Mouse (Mus musculus) embryonic stem cell, embryonic (primary cell): ENCODE data around the gene Tpbgl.

Experiments
- CTCF ChIA-PET, 4 experiments: fragments of 300-600 bp in 2 of 4; fragments of 350-600 bp in 2 of 4; sonication (Branson Sonifier 250); formaldehyde crosslinking; loops; one replicate each; lab custom pipeline; 2022; ENCODE audit warnings: inconsistent platforms in 2 of 4; lab: Charles Lee
- POLR2A ChIA-PET, 4 experiments: fragments of 300-600 bp in 2 of 4; fragments of 350-600 bp in 2 of 4; sonication (Branson Sonifier 250); formaldehyde crosslinking; loops; one replicate each; lab custom pipeline; 2022; ENCODE audit warnings: antibody characterized with exemption in 4 of 4, inconsistent platforms in 1 of 4; lab: Charles Lee

The Tpbgl gene

GRCm38 (mm10) chr7:99626376-99627270 is at the start of gene Tpbgl:
Gene Tpbgl (minus strand): TSS chr7:99627103.
- ChIA-PET CTCF (interaction anchor here (0.5 to 2.8 kb wide), 33 partner anchors 8 to 552 kb away, joined by 3 to 21 read pairs (median 3); partner anchors contain the start of gene Rnf169 (in 1 of the 4)), POLR2A (interaction anchor here (0.6 to 1.7 kb wide), 23 partner anchors 11 to 657 kb away, joined by 3 to 7 read pairs (median 3); partner anchors contain the start of genes Rps3 (in 3 of the 4) and Spcs2 (in 1 of the 4))

GRCm38 (mm10) chr7:99674890-99675289 is 48.0 kb upstream of the Tpbgl start:
- ChIA-PET CTCF (interaction anchor here in 1 of 4 experiments (1.0 kb wide), 1 partner anchor 16 kb away, joined by 3 read pairs; no protein-coding TSS in a partner anchor), POLR2A (no interaction called here)

GRCm38 (mm10) chr7:99674209-99674608 is 47.3 kb upstream of the Tpbgl start:
- POLR2A ChIA-PET: no interaction called here
- CTCF ChIA-PET: no interaction called here

GRCm38 (mm10) chr7:99673188-99673587 is 46.3 kb upstream of the Tpbgl start:
- ChIA-PET CTCF (interaction anchor here in 1 of 4 experiments (1.9 kb wide), 1 partner anchor 14 kb away, joined by 6 read pairs; no protein-coding TSS in a partner anchor), POLR2A (no interaction called here)

- ChIA-PET CTCF (interaction anchor here in 2 of 4 experiments (0.9 to 1.9 kb wide), 7 partner anchors 12 to 171 kb away, joined by 3 to 8 read pairs (median 4); partner anchors contain the start of gene Tpbgl (in 1 of the 2)), POLR2A (no interaction called here)
These were observed 44.9 kb upstream of the Tpbgl start for GRCm38 (mm10) chr7:99671544-99672435.

GRCm38 (mm10) chr7:99670915-99671314 is 44.0 kb upstream of the Tpbgl start:
- ChIA-PET POLR2A (no interaction called here), CTCF (interaction anchor here in 2 of 4 experiments (0.9 to 1.8 kb wide), 6 partner anchors 11 to 171 kb away, joined by 3 to 8 read pairs (median 4); partner anchors contain the start of gene Tpbgl (in 1 of the 2))

GRCm38 (mm10) chr7:99668802-99669201 is 41.9 kb upstream of the Tpbgl start:
- ChIA-PET POLR2A (interaction anchor here in 3 of 4 experiments (0.6 to 1.8 kb wide), 5 partner anchors 9 to 186 kb away, joined by 3 to 6 read pairs (median 3); no protein-coding TSS in a partner anchor), CTCF (interaction anchor here (0.6 to 2.4 kb wide), 6 partner anchors 9 to 1272 kb away, joined by 3 to 12 read pairs (median 4); no protein-coding TSS in a partner anchor)

GRCm38 (mm10) chr7:99667096-99667495 is 40.2 kb upstream of the Tpbgl start:
- CTCF ChIA-PET: no interaction called here
- POLR2A ChIA-PET: no interaction called here

GRCm38 (mm10) chr7:99665731-99666452 is 39.0 kb upstream of the Tpbgl start:
- CTCF ChIA-PET: interaction anchor here in 1 of 4 experiments (0.8 kb wide), 1 partner anchor 13 kb away, joined by 3 read pairs; no protein-coding TSS in a partner anchor
- POLR2A ChIA-PET: no interaction called here

GRCm38 (mm10) chr7:99664571-99665485 is 37.9 kb upstream of the Tpbgl start:
- ChIA-PET POLR2A (no interaction called here), CTCF (no interaction called here)

- POLR2A ChIA-PET: no interaction called here
- CTCF ChIA-PET: interaction anchor here in 1 of 4 experiments (0.5 kb wide), 1 partner anchor 211 kb away, joined by 3 read pairs; no protein-coding TSS in a partner anchor
These were observed 36.8 kb upstream of the Tpbgl start for GRCm38 (mm10) chr7:99663507-99664220.

GRCm38 (mm10) chr7:99662311-99662710 is 35.4 kb upstream of the Tpbgl start:
- ChIA-PET POLR2A (no interaction called here), CTCF (interaction anchor here in 1 of 4 experiments (0.6 kb wide), 1 partner anchor 529 kb away, joined by 3 read pairs; no protein-coding TSS in a partner anchor)

- CTCF ChIA-PET: no interaction called here
These were observed 34.8 kb upstream of the Tpbgl start for GRCm38 (mm10) chr7:99661571-99662230.

GRCm38 (mm10) chr7:99661071-99661470 is 34.2 kb upstream of the Tpbgl start:
- ChIA-PET POLR2A (interaction anchor here in 1 of 4 experiments (1.0 kb wide), 1 partner anchor 15 kb away, joined by 4 read pairs; no protein-coding TSS in a partner anchor), CTCF (interaction anchor here (0.6 to 2.9 kb wide), 5 partner anchors 11 to 328 kb away, joined by 3 to 18 read pairs (median 4); no protein-coding TSS in a partner anchor)

More at GRCm38 (mm10) chr7:99661571-99662230, 34.8 kb upstream of the Tpbgl start:
- POLR2A ChIA-PET: no interaction called here

- ChIA-PET POLR2A (interaction anchor here in 2 of 4 experiments (0.6 to 0.8 kb wide), 2 partner anchors 10 to 32 kb away, joined by 3 read pairs; partner anchors contain the start of gene Tpbgl (in 1 of the 2)), CTCF (interaction anchor here (0.5 to 2.9 kb wide), 55 partner anchors 9 to 739 kb away, joined by 3 to 18 read pairs (median 4); partner anchors contain the start of genes Tpbgl (in 3 of the 4), Gdpd5 (in 1 of the 4), Olfr521 (in 1 of the 4) and Rnf169 (in 1 of the 4))
These were observed 32.6 kb upstream of the Tpbgl start for GRCm38 (mm10) chr7:99659379-99660029.
